Mouse (Mus musculus): Measurements from ENCODE around the gene Gtf2a1l.

Gtf2a1l gene

GRCm38 (mm10) chr17:88668452-88668851 is at the start of gene Gtf2a1l:
TSS of gene Gtf2a1l (plus strand) at chr17:88668660.
- no peak for DNase-seq (ENCODE audit: low spot score)

- DNase-seq (ENCODE audit: low spot score), result no peak
Measured at GRCm38 (mm10) chr17:88620935-88621334, 47.5 kb upstream of the Gtf2a1l start.

GRCm38 (mm10) chr17:88621374-88621773 is 47.1 kb upstream of the Gtf2a1l start:
- DNase-seq (ENCODE audit: low spot score), result no peak

- no peak for DNase-seq (ENCODE audit: low spot score)
Measured at GRCm38 (mm10) chr17:88622711-88623110, 45.7 kb upstream of the Gtf2a1l start.

- DNase-seq (ENCODE audit: low spot score), result no peak
Measured at GRCm38 (mm10) chr17:88624386-88624785, 44.1 kb upstream of the Gtf2a1l start.

GRCm38 (mm10) chr17:88625350-88625749 is 43.1 kb upstream of the Gtf2a1l start:
- DNase-seq (ENCODE audit: low spot score), result no peak

GRCm38 (mm10) chr17:88625931-88626330 is 42.5 kb upstream of the Gtf2a1l start:
- DNase-seq (ENCODE audit: low spot score), result no peak

GRCm38 (mm10) chr17:88626347-88626811 is 42.1 kb upstream of the Gtf2a1l start:
- no peak for DNase-seq (ENCODE audit: low spot score)

GRCm38 (mm10) chr17:88627150-88627549 is 41.3 kb upstream of the Gtf2a1l start:
- no peak for DNase-seq (ENCODE audit: low spot score)

GRCm38 (mm10) chr17:88628676-88629380 is 39.6 kb upstream of the Gtf2a1l start:
- peak; percentile 89 for DNase-seq (ENCODE audit: low spot score)

GRCm38 (mm10) chr17:88629381-88629759 is 39.1 kb upstream of the Gtf2a1l start:
- peak; percentile 67 for DNase-seq (ENCODE audit: low spot score)

- DNase-seq (ENCODE audit: low spot score), result peak; percentile 60
Measured at GRCm38 (mm10) chr17:88629931-88630553, 38.4 kb upstream of the Gtf2a1l start.

GRCm38 (mm10) chr17:88630554-88630948 is 37.9 kb upstream of the Gtf2a1l start:
- peak; percentile 64 for DNase-seq (ENCODE audit: low spot score)

- DNase-seq (ENCODE audit: low spot score), result no peak
Measured at GRCm38 (mm10) chr17:88632631-88633030, 35.8 kb upstream of the Gtf2a1l start.

GRCm38 (mm10) chr17:88636076-88636475 is 32.4 kb upstream of the Gtf2a1l start:
- DNase-seq (ENCODE audit: low spot score), result no peak

GRCm38 (mm10) chr17:88636587-88636986 is 31.9 kb upstream of the Gtf2a1l start:
- no peak for DNase-seq (ENCODE audit: low spot score)

GRCm38 (mm10) chr17:88641012-88641411 is 27.4 kb upstream of the Gtf2a1l start:
- DNase-seq (ENCODE audit: low spot score), result peak; percentile 83

- DNase-seq (ENCODE audit: low spot score), result no peak
Measured at GRCm38 (mm10) chr17:88641836-88642235, 26.6 kb upstream of the Gtf2a1l start.

- no peak for DNase-seq (ENCODE audit: low spot score)
Measured at GRCm38 (mm10) chr17:88644876-88645275, 23.6 kb upstream of the Gtf2a1l start.

GRCm38 (mm10) chr17:88645299-88645698 is 23.2 kb upstream of the Gtf2a1l start:
- no peak for DNase-seq (ENCODE audit: low spot score)

- DNase-seq (ENCODE audit: low spot score), result no peak
Measured at GRCm38 (mm10) chr17:88647149-88647548, 21.3 kb upstream of the Gtf2a1l start.

- peak; percentile 77 for DNase-seq (ENCODE audit: low spot score)
Measured at GRCm38 (mm10) chr17:88652010-88652409, 16.4 kb upstream of the Gtf2a1l start.

GRCm38 (mm10) chr17:88652702-88653374 is 15.6 kb upstream of the Gtf2a1l start:
- peak; percentile 49 for DNase-seq (ENCODE audit: low spot score)
